Mouse (Mus musculus) olfactory bulb, adult 2 months (tissue): ENCODE measurements around the gene Zfp956. TPM values are rescaled to one million over a fixed set of nuclear protein-coding genes. Genes with fewer than 3 reads are reported as not detected.
"Not testable (repeated sequence)": the region's sequence is repeated elsewhere in the genome, so short reads cannot be mapped to it uniquely, and the experiment has no call there.

Source experiments
- H3K27ac ChIP-seq: fragments of 200-500 bp; 2 replicates; pipeline ENCODE4 v1.5.1; 2012; ENCODE audit warnings: low read depth, low read length; ENCODE audit not compliant: insufficient read depth
- H3K4me1 ChIP-seq: fragments of 200-500 bp; 2 replicates; pipeline ENCODE4 v1.6.1; 2012; ENCODE audit warnings: low read length; ENCODE audit not compliant: control insufficient read depth, insufficient read depth
- H3K4me3 ChIP-seq: fragments of 200-500 bp; 2 replicates; pipeline ENCODE4 v1.5.1; 2012; ENCODE audit warnings: mild to moderate bottlenecking, low read depth, low read length, moderate library complexity; ENCODE audit not compliant: insufficient read depth
- CTCF ChIP-seq: fragments of 200-500 bp; IDR thresholded peaks from 2 replicates; pipeline ENCODE4 v1.5.1; 2012; ENCODE audit warnings: low read depth, mild to moderate bottlenecking, low read length, moderate library complexity; ENCODE audit not compliant: insufficient read depth
- POLR2A ChIP-seq: fragments of 200-500 bp; IDR thresholded peaks from 2 replicates; pipeline ENCODE4 v1.6.1; 2012; ENCODE audit warnings: mild to moderate bottlenecking, low read depth, low read length, moderate library complexity; ENCODE audit not compliant: insufficient read depth
- WGBS: fragments of 180-500 bp; shearing (Covaris S2); methylation state at CpG from one replicate; pipeline ENCODE4 v1.1.7; 2018; 5-methylcytosine and 5-hydroxymethylcytosine counted together
- polyA plus RNA-seq: library from polyadenylated mRNA; stranded (reverse); fragments of >200 nt; gene quantifications from 2 replicates; pipeline ENCODE4 v1.2.4, GENCODE M21; 2012; ENCODE audit warnings: low replicate concordance; ENCODE audit not compliant: missing spikeins, insufficient read depth, insufficient read length

Zfp956 gene
- polyA plus RNA-seq, 1 experiment: not detected

DNA sequence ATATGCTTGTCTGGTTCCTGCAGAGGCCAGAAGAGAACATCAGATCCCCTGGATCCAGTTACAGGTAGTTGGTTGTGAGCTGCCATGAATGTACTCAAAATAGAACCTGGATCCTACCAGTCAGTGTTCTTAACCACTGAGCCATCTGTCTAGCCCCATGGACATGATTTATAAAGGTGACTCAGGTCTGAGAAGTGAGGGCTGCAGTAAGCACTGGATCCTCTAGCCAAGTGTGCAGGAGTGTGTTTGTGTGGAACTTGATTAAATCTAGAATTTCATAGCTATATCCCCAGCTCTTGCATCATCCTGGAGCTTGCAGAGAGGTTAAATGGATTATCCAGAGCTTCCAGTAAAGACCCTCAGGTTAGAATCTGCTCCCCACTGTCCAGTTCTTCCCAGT lies 4.6 kb downstream of the Zfp956 start:
- no peak overlapping the region for H3K27ac ChIP-seq
- TF ChIP-seq POLR2A (no peak), CTCF (no peak)
- peaks cover 3% of the 10 kb centered on the region; the same call in 1 of the 2 replicates for H3K4me1 ChIP-seq
- H3K4me3 ChIP-seq: no peak overlapping the region

DNA sequence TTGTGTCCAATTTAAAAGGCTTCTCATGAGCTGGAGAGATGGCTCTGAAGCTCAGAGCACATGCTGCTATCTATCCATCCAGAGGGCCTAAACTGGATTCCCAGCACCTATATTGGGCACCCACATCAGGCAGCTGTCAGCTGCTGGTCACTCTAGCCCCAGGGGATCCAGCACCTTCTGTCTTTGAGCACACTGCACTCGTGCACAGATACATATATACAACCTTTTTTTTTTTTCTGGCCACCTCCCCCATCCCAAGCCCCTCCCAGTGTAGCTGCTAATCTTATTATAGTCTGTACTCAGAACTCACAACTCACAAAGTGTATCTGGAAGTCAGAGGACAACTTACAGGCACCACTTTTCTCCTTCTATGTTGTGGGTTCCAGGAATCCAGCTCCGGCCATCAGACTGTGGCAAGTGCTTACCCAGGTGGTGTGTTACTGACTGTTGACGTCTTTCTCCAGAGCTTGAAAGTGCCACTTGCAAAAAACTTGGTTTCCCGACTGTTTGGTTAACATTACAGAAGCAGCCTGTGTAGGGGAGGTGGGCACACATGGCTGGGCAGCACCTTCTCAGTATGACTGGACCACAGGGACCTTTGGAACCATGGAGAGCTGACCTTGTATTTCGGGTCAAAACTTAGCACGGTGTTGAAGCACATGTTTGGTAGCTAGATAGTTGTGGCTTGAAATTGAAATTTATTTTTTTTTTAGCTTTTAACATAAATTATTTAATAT lies 7.7 kb downstream of the Zfp956 start:
- Histone ChIP-seq H3K4me3 (no peak overlapping the region), H3K4me1 (peaks cover 2% of the 10 kb centered on the region), H3K27ac (no peak overlapping the region)
- TF ChIP-seq CTCF (no peak), POLR2A (no peak)
- WGBS: 91% methylated on average over 6 of the region's 6 CpGs

DNA sequence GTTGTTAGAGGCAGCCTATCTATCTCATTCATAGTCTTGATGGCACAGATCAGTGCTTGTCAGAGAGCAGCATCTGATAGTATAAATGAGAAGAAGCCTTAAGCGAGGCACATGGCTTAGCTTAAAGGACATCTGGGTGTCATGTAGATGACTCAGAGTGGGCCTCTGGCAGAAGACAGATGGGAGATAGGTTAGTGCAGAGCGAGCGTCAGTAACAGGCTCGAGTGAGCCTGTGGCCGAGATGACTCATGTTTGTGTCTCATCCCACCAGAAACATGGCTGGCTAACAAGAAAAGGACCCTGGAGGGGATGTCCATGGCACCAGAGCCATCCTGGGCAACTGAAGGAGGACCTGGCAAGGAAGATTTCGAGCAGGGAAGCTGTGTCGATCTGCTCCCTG lies 9.9 kb downstream of the Zfp956 start:
- H3K4me1 ChIP-seq: no peaks in the 10 kb centered on the region; the same call in 1 of the 2 replicates
- H3K27ac ChIP-seq: no peak overlapping the region
- 69% methylated on average over 7 of the region's 7 CpGs for WGBS
- TF ChIP-seq CTCF (no peak), POLR2A (no peak)
- H3K4me3 ChIP-seq: no peak overlapping the region

DNA sequence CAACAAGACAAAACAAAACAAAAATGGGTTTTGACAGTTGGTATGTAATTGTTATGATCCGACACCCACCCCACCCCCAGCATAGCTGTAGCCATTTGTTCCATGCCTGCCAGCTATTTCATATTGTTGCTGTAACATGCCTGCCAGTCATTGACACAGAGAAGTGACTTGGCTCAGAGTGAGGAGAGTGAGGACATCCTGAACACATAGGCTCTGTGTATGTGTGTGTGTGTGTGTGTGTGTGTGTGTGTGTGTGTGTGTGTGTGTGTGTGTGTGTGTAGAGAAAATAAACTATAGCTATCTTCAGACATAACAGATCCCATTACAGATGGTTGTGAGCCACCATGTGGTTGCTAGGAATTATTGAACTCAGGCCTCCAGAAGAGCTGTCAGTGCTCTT lies 15.0 kb downstream of the Zfp956 start:
- H3K27ac ChIP-seq, H3K4me1 ChIP-seq, H3K4me3 ChIP-seq: not testable (repeated sequence)
- WGBS: 81% methylated on average over 1 of the region's 1 CpGs

DNA sequence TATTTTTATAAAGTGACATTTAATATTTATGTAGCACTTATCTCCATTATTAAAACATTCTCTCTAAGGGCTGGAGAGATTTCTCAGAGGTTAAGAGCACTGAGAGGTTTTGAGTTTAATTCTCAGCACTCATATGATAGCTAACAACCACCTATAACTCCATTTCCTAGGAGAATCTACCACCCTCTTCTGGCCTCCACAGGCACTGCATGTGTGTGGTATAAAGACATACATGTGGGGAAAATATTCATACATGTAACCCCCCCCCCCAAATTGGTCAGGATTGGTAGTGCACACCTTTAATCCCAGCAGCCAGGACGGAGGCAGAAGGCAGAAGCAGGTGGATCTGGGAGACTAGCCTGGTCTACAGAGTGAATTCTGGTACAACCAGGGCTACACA lies 21.4 kb downstream of the Zfp956 start:
- no peak overlapping the region for H3K4me3 ChIP-seq
- TF ChIP-seq POLR2A: no peak
- no peak for TF ChIP-seq CTCF
- H3K4me1 ChIP-seq: no peaks in the 10 kb centered on the region
- 89% methylated on average over 1 of the region's 1 CpGs for WGBS
- no peak overlapping the region for H3K27ac ChIP-seq

DNA sequence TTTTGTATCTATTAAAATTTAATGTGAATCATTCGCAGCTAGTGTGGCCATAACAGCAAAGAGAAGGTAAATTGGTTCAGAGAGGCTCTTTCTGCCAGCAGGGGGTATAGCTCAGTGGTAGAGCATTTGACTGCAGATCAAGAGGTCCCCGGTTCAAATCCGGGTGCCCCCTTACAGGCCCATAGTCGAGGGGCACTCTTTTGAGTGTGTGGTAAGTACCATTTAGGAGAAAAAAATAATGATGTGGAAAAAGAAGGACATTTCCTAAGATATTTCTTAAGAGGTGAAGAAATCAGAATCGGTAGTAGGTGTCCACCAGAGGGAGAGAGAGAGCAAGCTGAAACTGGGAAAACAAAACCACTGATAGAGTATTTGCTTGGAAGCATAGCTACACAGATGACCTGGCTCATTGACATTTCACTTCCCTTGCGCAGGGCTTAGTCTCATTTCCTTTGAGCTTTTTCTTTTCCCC lies 25.7 kb downstream of the Zfp956 start:
- H3K4me1 ChIP-seq: no peaks in the 10 kb centered on the region
- 13% methylated on average over 6 of the region's 6 CpGs for WGBS
- TF ChIP-seq POLR2A (no peak), CTCF (no peak)
- no peak overlapping the region for H3K27ac ChIP-seq
- no peak overlapping the region for H3K4me3 ChIP-seq

DNA sequence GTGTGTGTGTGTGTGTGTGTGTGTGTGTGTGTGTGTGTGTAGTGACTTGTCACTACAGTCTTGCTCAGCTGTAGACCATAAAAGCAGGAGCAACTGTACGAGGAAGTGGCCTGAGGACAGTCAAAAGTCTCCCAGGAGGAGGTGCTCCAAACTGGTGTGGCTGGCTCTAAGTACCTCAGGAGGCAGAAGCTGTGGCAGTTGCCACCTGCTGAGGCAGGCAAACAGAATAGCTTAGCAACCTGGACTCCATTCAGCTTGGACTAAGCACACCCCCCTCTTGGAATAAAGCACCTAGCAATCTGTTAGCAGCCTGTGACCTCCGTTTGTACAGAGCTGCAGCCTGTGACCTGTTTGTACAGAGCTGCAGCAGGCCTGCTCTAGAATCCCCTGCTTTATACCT lies 30.7 kb downstream of the Zfp956 start:
- 38% methylated on average over 2 of the region's 2 CpGs for WGBS
- Histone ChIP-seq H3K27ac (no peak overlapping the region), H3K4me1 (no peaks in the 10 kb centered on the region), H3K4me3 (no peak overlapping the region)
- TF ChIP-seq POLR2A (no peak), CTCF (no peak)

DNA sequence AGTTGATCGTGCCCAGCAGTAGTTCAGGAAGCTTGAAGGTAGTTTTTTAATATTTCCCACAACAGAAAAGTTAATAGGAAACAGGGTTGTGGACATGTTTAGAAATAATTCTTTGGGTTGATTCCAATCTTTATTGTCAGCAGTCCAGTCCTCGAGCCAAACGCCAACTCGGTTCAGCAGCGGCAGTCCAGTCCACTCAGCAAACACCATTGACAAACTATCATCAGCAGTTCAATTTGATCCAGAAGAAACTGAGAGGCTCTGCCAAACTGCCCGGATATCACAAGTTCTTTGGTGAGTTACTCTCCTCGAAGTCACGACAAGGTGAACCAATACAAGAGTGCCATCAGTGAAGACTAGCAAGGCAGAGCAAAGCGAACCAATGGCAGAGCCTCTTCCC lies 42.5 kb downstream of the Zfp956 start:
- H3K27ac ChIP-seq: no peak overlapping the region
- 87% methylated on average over 9 of the region's 9 CpGs for WGBS
- H3K4me1 ChIP-seq: no peaks in the 10 kb centered on the region
- TF ChIP-seq CTCF (no peak), POLR2A (no peak)
- H3K4me3 ChIP-seq: no peak overlapping the region

DNA sequence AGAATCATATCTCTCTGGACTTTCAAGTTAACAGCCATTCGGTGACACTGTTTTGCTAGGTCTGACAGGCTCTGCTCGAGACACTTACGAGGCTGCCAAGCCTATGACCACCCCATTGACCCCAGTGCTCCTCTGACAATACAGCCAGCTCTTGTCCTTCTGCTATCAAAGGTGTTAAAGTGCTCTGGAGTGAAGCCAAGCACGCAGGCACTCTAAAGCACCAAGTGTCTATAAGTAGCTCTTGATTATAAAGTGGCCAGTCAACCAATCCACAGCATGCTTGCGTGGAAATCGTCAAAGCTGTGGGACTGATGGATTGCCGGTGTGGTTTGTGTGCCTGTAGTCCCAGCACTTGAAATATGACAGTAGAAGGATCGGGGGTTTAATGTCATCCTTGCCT lies 57.5 kb downstream of the Zfp956 start:
- H3K4me1 ChIP-seq: no peaks in the 10 kb centered on the region
- TF ChIP-seq CTCF (no peak), POLR2A (no peak)
- H3K4me3 ChIP-seq: no peak overlapping the region
- WGBS: 73% methylated on average over 8 of the region's 8 CpGs
- no peak overlapping the region for H3K27ac ChIP-seq

Other genes with a start within 250 kb of the Zfp956 start
- not detected in 2 replicates for gene Pdia4, start 140.0 kb upstream of the Zfp956 start, polyA plus RNA-seq
- gene Zfp786, start 122.5 kb upstream of the Zfp956 start, polyA plus RNA-seq: not detected in 2 replicates
- gene Zfp398, start 117.7 kb upstream of the Zfp956 start, polyA plus RNA-seq: not detected in 2 replicates
- not detected in 2 replicates for gene Zfp282, start 76.2 kb upstream of the Zfp956 start, polyA plus RNA-seq
- not detected in 2 replicates for gene Zfp212, start 32.9 kb upstream of the Zfp956 start, polyA plus RNA-seq
- not detected in 2 replicates for gene Zfp777, start 95.5 kb downstream of the Zfp956 start, polyA plus RNA-seq
- gene Zfp746, start 133.2 kb downstream of the Zfp956 start, polyA plus RNA-seq: not detected in 2 replicates